Mouse (Mus musculus) layer of hippocampus, postnatal 14 days (tissue): ENCODE data around the gene Efnb2. TPM values are rescaled to one million over a fixed set of nuclear protein-coding genes. Genes with fewer than 3 reads are reported as not detected.

ENCODE experiments used
- DNase-seq, 2 experiments: peaks; one replicate each; pipeline ENCODE4 v3.0.0; 2021 to 2022; ENCODE audit warnings: low spot score in 2 of 2, mixed read lengths in 1 of 2
- long read RNA-seq, 2 experiments: library from polyadenylated mRNA; stranded (forward); transcript quantifications; one replicate each; pipeline ENCODE4 v2.0.0; 2021
- total RNA-seq, 2 experiments: library from RNA; stranded (reverse); gene quantifications; 2 replicates each; pipeline ENCODE4 v1.2.3; 2021

Efnb2 gene
- total RNA-seq, result 10 to 100 TPM; 31.6 to 35.0 TPM
- long read RNA-seq, experiment 1, full-length matches to known transcripts, result 2 of 3 reads
- long read RNA-seq, experiment 1, partial matches to known transcripts, result 0 of 3 reads
- long read RNA-seq, experiment 1, other reads (novel, unspliced or antisense), result 1 of 3 reads
- long read RNA-seq, experiment 2, full-length matches to known transcripts, result 2 of 7 reads
- long read RNA-seq, experiment 2, partial matches to known transcripts, result 0 of 7 reads
- long read RNA-seq, experiment 2, other reads (novel, unspliced or antisense), result 5 of 7 reads

- peak; percentile 96 to 99 for DNase-seq
Measured at GRCm38 (mm10) chr8:8661103-8661758, at the start of gene Efnb2. Efnb2 (minus strand) TSS chr8:8661242.

GRCm38 (mm10) chr8:8704813-8705212, 43.8 kb upstream of the Efnb2 start:
- DNase-seq, result no peak

GRCm38 (mm10) chr8:8703668-8704067, 42.6 kb upstream of the Efnb2 start:
- DNase-seq, result no peak

GRCm38 (mm10) chr8:8700821-8701220, 39.8 kb upstream of the Efnb2 start:
- no peak for DNase-seq

- no peak for DNase-seq
Measured at GRCm38 (mm10) chr8:8700229-8700628, 39.2 kb upstream of the Efnb2 start.

GRCm38 (mm10) chr8:8690146-8691092, 29.4 kb upstream of the Efnb2 start, which contains the start of gene Arglu1:
Arglu1 (minus strand) TSS chr8:8690521.
- DNase-seq, result peak; percentile 94 to 95

GRCm38 (mm10) chr8:8689454-8690145, 28.6 kb upstream of the Efnb2 start:
- DNase-seq, result peak; percentile 61 to 72

GRCm38 (mm10) chr8:8688823-8689453, 27.9 kb upstream of the Efnb2 start:
- DNase-seq, result no peak

- no peak for DNase-seq
Measured at GRCm38 (mm10) chr8:8685517-8685916, 24.5 kb upstream of the Efnb2 start.

GRCm38 (mm10) chr8:8682697-8683096, 21.7 kb upstream of the Efnb2 start:
- no peak for DNase-seq

- no peak for DNase-seq
Measured at GRCm38 (mm10) chr8:8678236-8678635, 17.2 kb upstream of the Efnb2 start.

GRCm38 (mm10) chr8:8674864-8675263, 13.8 kb upstream of the Efnb2 start:
- no peak for DNase-seq

GRCm38 (mm10) chr8:8661759-8662138, 707 bp upstream of the Efnb2 start:
- peak; percentile 92 for DNase-seq

GRCm38 (mm10) chr8:8660307-8661098, 539 bp downstream of the Efnb2 start:
- no peak for DNase-seq

- DNase-seq, result peak in 1 of 2 experiments; percentile 33
Measured at GRCm38 (mm10) chr8:8659503-8660306, 1.3 kb downstream of the Efnb2 start.

- peak; percentile 82 to 88 for DNase-seq
Measured at GRCm38 (mm10) chr8:8658426-8659224, 2.4 kb downstream of the Efnb2 start.

GRCm38 (mm10) chr8:8657692-8658355, 3.2 kb downstream of the Efnb2 start:
- DNase-seq, result no peak
